Mouse (Mus musculus) ES-E14 (cell line): ENCODE measurements around the gene Arl15. TPM values are rescaled to one million over a fixed set of nuclear protein-coding genes. Genes with fewer than 3 reads are reported as not detected.
A peak's percentile ranks its signal among the peaks of the same experiment; 100 is the strongest.

Source experiments
- DNase-seq: peaks from one replicate; pipeline ENCODE4 v3.0.0-alpha.2; 2013; ENCODE audit warnings: low read depth, low spot score
- H3K27ac ChIP-seq: 2 replicates; pipeline ENCODE4 v1.5.1; 2012; ENCODE audit warnings: low read depth, mild to moderate bottlenecking, low read length, moderate library complexity, mixed read lengths; ENCODE audit not compliant: poor library complexity, insufficient read depth, severe bottlenecking
- H3K36me3 ChIP-seq: 2 replicates; pipeline ENCODE4 v1.6.1; 2012; ENCODE audit warnings: mild to moderate bottlenecking, low read length, moderate library complexity, mixed read lengths; ENCODE audit not compliant: control insufficient read depth, poor library complexity, insufficient read depth, severe bottlenecking
- H3K4me1 ChIP-seq, 2 experiments: fragments of 150-350 bp in 1 of 2; sonication (generic) in 1 of 2; 2 replicates each; pipeline ENCODE4 v1.6.1; 2012; ENCODE audit warnings: low read length in 2 of 2, mild to moderate bottlenecking in 1 of 2, mixed read lengths in 1 of 2; ENCODE audit not compliant: control insufficient read depth in 2 of 2, insufficient read depth in 2 of 2, poor library complexity in 1 of 2
- H3K4me3 ChIP-seq, 2 experiments: fragments of 150-350 bp in 1 of 2; sonication (generic) in 1 of 2; 2 replicates each; pipeline ENCODE4 v1.5.1; 2012; ENCODE audit warnings: low read length in 2 of 2, low read depth in 1 of 2, mild to moderate bottlenecking in 1 of 2, mixed read lengths in 1 of 2; ENCODE audit not compliant: insufficient read depth in 1 of 2, poor library complexity in 1 of 2, severe bottlenecking in 1 of 2
- H3K9ac ChIP-seq: 2 replicates; pipeline ENCODE4 v1.6.1; 2012; ENCODE audit warnings: low read depth, mild to moderate bottlenecking, low read length, mixed read lengths; ENCODE audit not compliant: poor library complexity, insufficient read depth, severe bottlenecking
- H3K9me3 ChIP-seq: fragments of 150-350 bp; sonication (generic); 2 replicates; pipeline ENCODE4 v1.6.1; 2012; ENCODE audit warnings: low read depth, mild to moderate bottlenecking, low read length; ENCODE audit not compliant: control insufficient read depth, insufficient read depth
- CHD2 ChIP-seq: IDR thresholded peaks from 2 replicates; pipeline ENCODE4 v1.6.1; 2014; ENCODE audit warnings: mild to moderate bottlenecking, low read depth, low read length, inconsistent platforms
- HCFC1 ChIP-seq: IDR thresholded peaks from 2 replicates; pipeline ENCODE4 v1.6.1; 2012; ENCODE audit warnings: low read length, inconsistent platforms, borderline replicate concordance; ENCODE audit not compliant: insufficient read depth
- MAFK ChIP-seq: IDR thresholded peaks from 2 replicates; pipeline ENCODE4 v1.6.1; 2014; ENCODE audit warnings: mild to moderate bottlenecking, low read depth, low read length, inconsistent platforms; ENCODE audit not compliant: insufficient read depth
- ZC3H11A ChIP-seq: IDR thresholded peaks from 2 replicates; pipeline ENCODE4 v1.6.1; 2012; ENCODE audit warnings: low read depth, mild to moderate bottlenecking, inconsistent platforms, low read length, borderline replicate concordance
- ZNF384 ChIP-seq: IDR thresholded peaks from 2 replicates; pipeline ENCODE4 v1.6.1; 2012; ENCODE audit warnings: low read depth, low read length, inconsistent platforms
- in situ Hi-C, 2 experiments: fragments of 600-800 bp; cut with MboI; formaldehyde crosslinking; loops; one replicate each; pipeline ENCODE4 v1.15.1; 2025; ENCODE audit warnings: low sequenced_read_pairs in 2 of 2, inconsistent platforms in 1 of 2; ENCODE audit not compliant: unreplicated experiment in 2 of 2
- total RNA-seq: library from RNA; depleted of rRNA; stranded (reverse); fragments of 300-350 nt; gene quantifications from 2 replicates; pipeline ENCODE4 v1.2.3, GENCODE M21; 2012

The Arl15 gene
- total RNA-seq, 1 experiment, result 15.1 TPM

GRCm38 (mm10) chr13:114151698-114152069, 357.4 kb downstream of the Arl15 start:
- H3K9me3 ChIP-seq, result no peaks in the 10 kb centered on the region
- no peak for DNase-seq
- peaks cover 2% of the 10 kb centered on the region; the same call in 1 of the 2 replicates for H3K36me3 ChIP-seq
- no peak overlapping the region for H3K27ac ChIP-seq
- H3K9ac ChIP-seq, result no peak overlapping the region
- H3K4me3 ChIP-seq, result no peak overlapping the region
- H3K4me1 ChIP-seq, result no peaks in the 10 kb centered on the region
- in situ Hi-C loops, result no loop called here
- no peak for TF ChIP-seq HCFC1
- no peak for TF ChIP-seq CHD2
- no peak for TF ChIP-seq ZC3H11A
- TF ChIP-seq MAFK, result no peak
- TF ChIP-seq ZNF384, result no peak

GRCm38 (mm10) chr13:114156689-114157088, 362.4 kb downstream of the Arl15 start:
- peaks cover 2% of the 10 kb centered on the region; the same call in 1 of the 2 replicates for H3K36me3 ChIP-seq
- no peak overlapping the region for H3K27ac ChIP-seq
- H3K4me3 ChIP-seq, result no peak overlapping the region
- no peak for TF ChIP-seq ZC3H11A
- TF ChIP-seq MAFK, result no peak
- TF ChIP-seq ZNF384, result no peak
- no peak for TF ChIP-seq CHD2
- TF ChIP-seq HCFC1, result no peak
- no peak for DNase-seq
- peaks cover 3 to 11% of the 10 kb centered on the region in 2 experiments; a peak in 2 of 4 replicates for H3K4me1 ChIP-seq
- in situ Hi-C loops, result no loop called here
- H3K9me3 ChIP-seq, result no peaks in the 10 kb centered on the region
- H3K9ac ChIP-seq, result no peak overlapping the region

GRCm38 (mm10) chr13:114158111-114158730, 363.9 kb downstream of the Arl15 start:
- H3K36me3 ChIP-seq, result peaks cover 2% of the 10 kb centered on the region; the same call in 1 of the 2 replicates
- no peak for TF ChIP-seq CHD2
- no peak for TF ChIP-seq MAFK
- no peak for TF ChIP-seq ZC3H11A
- TF ChIP-seq HCFC1, result no peak
- TF ChIP-seq ZNF384, result no peak
- no peaks in the 10 kb centered on the region for H3K9me3 ChIP-seq
- H3K4me3 ChIP-seq, result no peak overlapping the region
- DNase-seq, result peak; percentile 46
- no peak overlapping the region for H3K9ac ChIP-seq
- peaks cover 3 to 11% of the 10 kb centered on the region in 2 experiments; a peak in 2 of 4 replicates for H3K4me1 ChIP-seq
- no peak overlapping the region for H3K27ac ChIP-seq
- in situ Hi-C loops, result no loop called here

GRCm38 (mm10) chr13:114159634-114160391, 365.5 kb downstream of the Arl15 start:
- H3K9me3 ChIP-seq, result no peaks in the 10 kb centered on the region
- no peak for DNase-seq
- no peak overlapping the region for H3K27ac ChIP-seq
- TF ChIP-seq ZNF384, result no peak
- TF ChIP-seq ZC3H11A, result no peak
- TF ChIP-seq HCFC1, result no peak
- no peak for TF ChIP-seq MAFK
- TF ChIP-seq CHD2, result no peak
- H3K9ac ChIP-seq, result no peak overlapping the region
- no peak overlapping the region for H3K4me3 ChIP-seq
- in situ Hi-C loops, result no loop called here
- H3K4me1 ChIP-seq, result peaks cover 3 to 11% of the 10 kb centered on the region in 2 experiments; a peak in 2 of 4 replicates
- H3K36me3 ChIP-seq, result no peaks in the 10 kb centered on the region
